Mouse (Mus musculus): ENCODE measurements at regions not wholly inside any gene's neighbourhood (a gene's known extent, or its start where the extent isn't known, plus 50 kb on each side); places are given as distances from the start of the nearest gene placed in this dataset.

DNA sequence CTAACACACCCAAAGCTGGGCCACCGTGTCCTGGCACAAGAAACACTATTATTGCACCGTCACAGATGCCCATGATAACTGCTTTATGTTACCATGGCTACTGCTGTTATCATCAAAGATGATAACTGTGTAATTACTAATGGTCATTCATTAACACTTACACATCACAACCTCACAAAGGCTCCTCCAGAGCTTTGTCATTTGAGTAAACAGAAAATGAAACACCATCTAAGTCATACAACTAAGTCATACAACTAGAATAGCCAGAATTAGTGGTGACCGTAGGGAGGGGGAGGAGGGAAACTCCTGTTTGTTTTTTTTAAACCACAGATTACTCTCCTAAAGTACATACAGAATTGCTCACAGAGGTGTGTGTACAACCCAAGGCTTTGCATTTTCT is 111.4 kb upstream of the Ofcc1 start:
- no peak for DNase-seq

DNA sequence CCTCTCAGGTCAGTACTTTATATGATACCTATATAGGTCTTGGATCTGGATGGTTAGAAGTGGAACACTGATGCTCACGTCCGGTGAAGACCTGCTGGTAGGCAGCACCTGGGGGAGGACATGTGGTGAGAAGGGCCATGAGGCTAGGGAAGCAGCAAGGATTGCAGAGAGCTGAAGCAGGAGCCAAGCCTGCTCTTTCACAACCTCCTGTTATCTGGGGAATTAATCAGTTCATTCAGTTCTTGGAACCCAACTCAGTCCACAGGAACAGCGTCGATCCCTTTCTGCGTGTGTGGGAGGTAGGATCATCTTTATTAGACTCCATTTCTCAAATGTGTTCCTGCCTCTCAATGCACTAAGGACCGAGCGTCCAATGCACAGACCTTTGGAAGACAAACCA is 107.9 kb upstream of the Ofcc1 start:
- no peak for DNase-seq

DNA sequence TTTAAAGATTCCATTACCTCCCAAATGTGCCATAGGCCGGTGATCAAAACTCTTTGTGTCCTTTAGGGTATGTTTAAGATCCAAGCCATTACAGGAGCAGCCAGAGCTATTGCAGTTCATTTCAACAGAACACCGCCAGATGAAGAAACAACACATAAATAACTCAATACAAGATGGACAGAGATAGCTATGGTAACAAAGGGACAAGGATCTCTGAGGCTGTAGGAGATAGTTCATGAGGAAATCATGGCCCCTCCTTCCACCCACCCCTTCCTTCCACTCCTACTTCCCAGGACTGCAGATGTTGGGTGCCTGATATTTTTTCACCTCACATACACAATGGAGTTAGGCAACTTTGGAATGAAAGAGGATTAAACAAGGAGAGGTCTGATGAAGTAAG is 92.1 kb upstream of the Ofcc1 start:
- no peak for DNase-seq

DNA sequence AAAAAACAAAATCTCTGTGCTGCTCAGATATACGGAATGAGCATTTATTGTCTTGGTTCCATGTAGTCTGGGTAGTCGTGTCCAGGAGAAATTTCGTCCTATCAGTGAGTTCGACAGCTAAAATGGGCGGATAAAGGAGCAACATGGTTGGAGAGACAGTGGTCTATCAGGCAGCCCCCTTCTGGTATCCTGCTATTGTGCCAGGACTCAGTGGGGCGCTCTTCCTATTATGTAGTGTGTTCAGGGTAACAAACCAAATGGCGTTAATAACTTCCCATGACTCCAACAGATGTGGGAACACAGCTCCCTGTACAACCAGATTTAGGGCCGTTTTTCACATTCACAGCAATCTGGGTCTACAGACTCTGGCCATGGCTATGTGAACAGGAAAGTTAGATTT is 68.6 kb upstream of the Ofcc1 start:
- no peak for DNase-seq

DNA sequence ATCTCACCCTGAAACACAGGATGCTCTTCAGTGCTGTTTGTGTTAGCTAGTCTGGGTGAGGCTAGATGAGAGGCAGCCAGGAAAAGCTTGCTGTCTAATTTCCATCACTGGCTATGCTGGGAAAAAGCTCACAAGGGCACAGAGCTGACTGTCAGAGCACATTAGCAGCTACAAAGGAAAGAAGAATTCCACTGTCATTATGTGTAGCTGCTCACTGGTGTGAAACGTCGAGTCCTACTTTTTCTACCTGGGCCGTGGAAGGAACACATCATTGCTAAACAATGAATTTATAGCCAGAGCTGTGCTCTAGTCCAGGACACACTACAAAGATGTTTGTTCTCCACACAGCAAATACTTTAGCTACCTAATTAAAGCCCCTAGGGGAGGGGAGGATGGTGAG is 61.8 kb upstream of the Ofcc1 start:
- DNase-seq, result no peak

DNA sequence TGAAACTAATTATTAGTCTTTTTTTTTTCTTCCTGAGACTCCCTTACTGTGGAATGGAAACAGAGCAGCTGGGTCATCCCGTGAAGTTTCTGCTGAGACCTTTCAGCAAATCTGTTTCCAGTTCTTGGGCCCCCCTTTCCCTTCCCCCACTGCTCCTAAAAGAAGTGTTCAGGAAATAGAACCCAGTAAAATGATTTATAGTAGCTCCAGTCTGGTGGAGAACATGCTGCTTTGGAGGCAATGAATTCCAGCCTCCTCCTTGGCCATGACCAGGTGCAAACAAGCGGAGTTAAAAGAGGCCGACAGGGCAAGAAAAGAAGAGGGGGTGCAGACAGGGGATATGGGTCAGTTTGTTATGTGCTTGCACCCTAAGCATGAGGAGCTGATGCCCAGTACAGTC is 56.6 kb upstream of the Ofcc1 start:
- no peak for DNase-seq

DNA sequence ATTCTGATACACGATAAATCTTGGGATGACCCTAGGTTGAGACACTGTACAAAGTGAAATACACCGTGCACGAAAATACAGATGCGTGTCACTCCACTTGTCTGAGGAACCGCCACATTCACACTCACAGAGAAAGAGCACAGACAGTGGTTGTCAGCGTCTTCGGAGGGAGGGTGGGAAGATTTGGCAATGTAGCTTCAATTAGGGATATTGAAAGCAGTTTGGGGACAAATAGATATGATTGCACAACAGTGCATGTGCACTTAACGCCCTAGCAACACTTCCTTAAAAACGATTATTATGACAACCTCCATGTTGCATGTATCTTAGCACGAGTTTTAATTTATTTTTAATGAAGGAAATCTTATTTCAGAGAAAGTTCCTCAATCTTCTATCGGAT is 51.8 kb upstream of the Ofcc1 start:
- no peak for DNase-seq

All from cerebellum, adult 11-12 months (tissue).